Mouse (Mus musculus) bone marrow, adult 2 months (tissue): ENCODE results near the gene Adgrf1.

ENCODE experiments used
- CTCF ChIP-seq: fragments of 200-500 bp; IDR thresholded peaks from 2 replicates; pipeline ENCODE4 v1.5.1; 2011; ENCODE audit warnings: low read length, control low read depth; ENCODE audit not compliant: control insufficient read depth, insufficient read depth
- POLR2A ChIP-seq: fragments of 200-500 bp; IDR thresholded peaks from 2 replicates; pipeline ENCODE4 v1.6.1; 2011; ENCODE audit warnings: low read depth, mild to moderate bottlenecking, control low read depth, low read length, borderline replicate concordance; ENCODE audit not compliant: control insufficient read depth

DNA sequence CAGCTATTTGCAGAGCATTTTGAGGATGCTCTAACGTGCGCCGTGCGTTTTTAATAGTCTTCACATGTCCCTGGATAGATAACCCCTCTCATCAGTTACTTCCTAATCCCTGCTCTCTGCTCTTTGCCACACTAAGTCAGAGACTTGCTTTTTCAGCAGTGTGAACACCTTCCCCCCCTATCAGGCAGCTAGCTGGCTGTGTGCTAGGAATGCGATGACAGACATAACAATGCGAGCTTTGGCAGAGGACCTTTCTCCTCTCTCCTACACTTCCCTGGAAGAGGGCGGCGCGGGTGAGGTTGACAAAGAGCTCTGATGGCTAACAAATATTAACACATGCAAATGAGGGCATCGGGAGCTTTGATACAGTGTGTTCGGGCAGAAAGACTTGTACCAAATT lies 92.2 kb downstream of the Adgrf1 start:
- TF ChIP-seq POLR2A (no peak), CTCF (no peak)
